Mouse (Mus musculus) CH12.LX (cell line): ENCODE results near the gene Cops3. TPM values are rescaled to one million over a fixed set of nuclear protein-coding genes. Genes with fewer than 3 reads are reported as not detected.

Source experiments
- DNase-seq: peaks from one replicate; pipeline ENCODE4 v3.0.0-alpha.2; 2013; ENCODE audit errors: extremely low read depth
- H3K27ac ChIP-seq: 2 replicates; pipeline ENCODE4 v1.5.1; 2012; ENCODE audit warnings: low read depth, mild to moderate bottlenecking, control low read depth, moderate library complexity; ENCODE audit not compliant: insufficient read depth
- H3K27me3 ChIP-seq: replicated peaks from 2 replicates; pipeline ENCODE3; 2012; ENCODE audit warnings: inconsistent platforms
- H3K36me3 ChIP-seq, 2 experiments: replicated peaks in 1 of 2; 2 replicates each; pipeline versions ENCODE3 to v1.6.1; 2012; ENCODE audit warnings: inconsistent platforms in 1 of 2, low read length in 1 of 2, mild to moderate bottlenecking in 1 of 2, mixed read lengths in 1 of 2, moderate library complexity in 1 of 2; ENCODE audit not compliant: control insufficient read depth in 1 of 2, insufficient read depth in 1 of 2
- H3K4me1 ChIP-seq, 2 experiments: 2 replicates each; pipeline ENCODE4 v1.6.1; 2012; ENCODE audit warnings: inconsistent platforms in 1 of 2, moderate library complexity in 1 of 2; ENCODE audit not compliant: insufficient read depth in 2 of 2, control insufficient read depth in 1 of 2
- H3K4me2 ChIP-seq: 2 replicates; pipeline ENCODE4 v1.6.1; 2012; ENCODE audit warnings: low read depth, mild to moderate bottlenecking, control low read depth; ENCODE audit not compliant: poor library complexity, insufficient read depth, severe bottlenecking
- H3K4me3 ChIP-seq, 3 experiments: fragments of 150-350 bp in 1 of 3; sonication (generic) in 1 of 3; replicated peaks in 1 of 3; 2 replicates each; pipeline versions ENCODE3 to v1.5.1; 2011 to 2012; ENCODE audit warnings: low read depth in 2 of 3, low read length in 2 of 3, mild to moderate bottlenecking in 2 of 3, moderate library complexity in 2 of 3, control low read depth in 1 of 3, improper control_type of control experiment in 1 of 3, inconsistent platforms in 1 of 3, mixed read lengths in 1 of 3; ENCODE audit not compliant: poor library complexity in 1 of 3
- H3K79me2 ChIP-seq: replicated peaks from 2 replicates; pipeline ENCODE4 v1.6.1; 2012; ENCODE audit warnings: mild to moderate bottlenecking, moderate library complexity; ENCODE audit not compliant: control insufficient read depth, poor library complexity, insufficient read depth, severe bottlenecking; ENCODE audit errors: extremely low read depth
- H3K9ac ChIP-seq: 2 replicates; pipeline ENCODE4 v1.6.1; 2012; ENCODE audit warnings: low read depth, mild to moderate bottlenecking, control low read depth, moderate library complexity; ENCODE audit not compliant: insufficient read depth
- H3K9me3 ChIP-seq: replicated peaks from 2 replicates; pipeline ENCODE3; 2012; ENCODE audit warnings: low read length, inconsistent platforms, mixed read lengths
- BHLHE40 ChIP-seq: IDR thresholded peaks from 2 replicates; pipeline ENCODE4 v1.6.1; 2011; ENCODE audit warnings: mild to moderate bottlenecking, low read depth, low read length, improper control_type of control experiment
- CHD1 ChIP-seq: IDR thresholded peaks from 2 replicates; pipeline ENCODE4 v1.6.1; 2012; ENCODE audit warnings: low read depth, low read length, improper control_type of control experiment, inconsistent platforms
- CHD2 ChIP-seq: IDR thresholded peaks from 2 replicates; pipeline ENCODE4 v1.6.1; 2011; ENCODE audit warnings: low read length, improper control_type of control experiment
- ELF1 ChIP-seq: IDR thresholded peaks from 2 replicates; pipeline ENCODE4 v1.6.1; 2014; ENCODE audit warnings: low read depth, mild to moderate bottlenecking, inconsistent platforms, low read length, improper control_type of control experiment
- ETS1 ChIP-seq: conservative IDR thresholded peaks from 2 replicates; pipeline ENCODE4 v1.6.1; 2012; ENCODE audit warnings: low read depth, mild to moderate bottlenecking, inconsistent platforms, low read length, improper control_type of control experiment, moderate library complexity
- HCFC1 ChIP-seq: IDR thresholded peaks from 2 replicates; pipeline ENCODE4 v1.6.1; 2012; ENCODE audit warnings: low read depth, mild to moderate bottlenecking, inconsistent platforms, low read length, improper control_type of control experiment
- IRF4 ChIP-seq: IDR thresholded peaks from 2 replicates; pipeline ENCODE4 v1.6.1; 2014; ENCODE audit warnings: low read depth, mild to moderate bottlenecking, inconsistent platforms, low read length, improper control_type of control experiment
- JUN ChIP-seq: IDR thresholded peaks from 2 replicates; pipeline ENCODE4 v1.6.1; 2011; ENCODE audit warnings: low read depth, mild to moderate bottlenecking, low read length, improper control_type of control experiment, moderate library complexity; ENCODE audit not compliant: insufficient read depth
- KAT2A ChIP-seq: IDR thresholded peaks from 2 replicates; pipeline ENCODE4 v1.6.1; 2012; ENCODE audit warnings: low read length, improper control_type of control experiment, inconsistent platforms; ENCODE audit not compliant: insufficient replicate concordance
- MAFK ChIP-seq: IDR thresholded peaks from 2 replicates; pipeline ENCODE4 v1.6.1; 2011; ENCODE audit warnings: low read length, improper control_type of control experiment; ENCODE audit not compliant: insufficient replicate concordance
- MAX ChIP-seq: IDR thresholded peaks from 2 replicates; pipeline ENCODE4 v1.6.1; 2011; ENCODE audit warnings: low read length, improper control_type of control experiment
- MAZ ChIP-seq: IDR thresholded peaks from 2 replicates; pipeline ENCODE4 v1.6.1; 2012; ENCODE audit warnings: low read depth, mild to moderate bottlenecking, inconsistent platforms, low read length, improper control_type of control experiment, moderate library complexity
- MEF2A ChIP-seq: IDR thresholded peaks from 2 replicates; pipeline ENCODE4 v1.6.1; 2014; ENCODE audit warnings: low read depth, mild to moderate bottlenecking, inconsistent platforms, low read length, improper control_type of control experiment, borderline replicate concordance
- MYC ChIP-seq: IDR thresholded peaks from 2 replicates; pipeline ENCODE4 v1.6.1; 2011; ENCODE audit warnings: low read depth, mild to moderate bottlenecking, improper control_type of control experiment, low read length
- POLR2A ChIP-seq: IDR thresholded peaks from 2 replicates; pipeline ENCODE4 v1.6.1; 2011; ENCODE audit warnings: low read depth, mild to moderate bottlenecking, improper control_type of control experiment, low read length
- POLR2AphosphoS2 ChIP-seq: IDR thresholded peaks from 2 replicates; pipeline ENCODE4 v1.6.1; 2011; ENCODE audit warnings: low read depth, low read length, improper control_type of control experiment
- RCOR1 ChIP-seq: conservative IDR thresholded peaks from 2 replicates; pipeline ENCODE4 v1.6.1; 2012; ENCODE audit warnings: low read depth, mild to moderate bottlenecking, inconsistent platforms, low read length, improper control_type of control experiment
- SMC3 ChIP-seq: IDR thresholded peaks from 2 replicates; pipeline ENCODE4 v1.6.1; 2011; ENCODE audit warnings: low read depth, low read length, improper control_type of control experiment
- TCF12 ChIP-seq: IDR thresholded peaks from 2 replicates; pipeline ENCODE4 v1.6.1; 2014; ENCODE audit warnings: low read depth, mild to moderate bottlenecking, inconsistent platforms, low read length, improper control_type of control experiment
- USF2 ChIP-seq: conservative IDR thresholded peaks from 2 replicates; pipeline ENCODE4 v1.6.1; 2011; ENCODE audit warnings: low read depth, low read length, improper control_type of control experiment
- ZC3H11A ChIP-seq: IDR thresholded peaks from 2 replicates; pipeline ENCODE4 v1.6.1; 2012; ENCODE audit warnings: low read depth, mild to moderate bottlenecking, inconsistent platforms, low read length, improper control_type of control experiment
- ZKSCAN1 ChIP-seq: IDR thresholded peaks from 2 replicates; pipeline ENCODE4 v1.6.1; 2012; ENCODE audit warnings: low read depth, inconsistent platforms, low read length, improper control_type of control experiment, borderline replicate concordance
- ZMIZ1 ChIP-seq: IDR thresholded peaks from 2 replicates; pipeline ENCODE4 v1.6.1; 2012; ENCODE audit warnings: low read depth, mild to moderate bottlenecking, inconsistent platforms, low read length, improper control_type of control experiment
- dilution Hi-C: fragments of 300-500 bp; cut with MboI; formaldehyde crosslinking; loops from 2 replicates; pipeline ENCODE4 v1.14.3; 2020; ENCODE audit warnings: low sequenced_read_pairs; ENCODE audit not compliant: extremely low pct_unique_long_range_greater_than_20kb, extremely low pct_ligation_motif_present
- in situ Hi-C: fragments of 300-500 bp; cut with MboI; formaldehyde crosslinking; loops from 3 replicates; pipeline ENCODE4 v1.14.3; 2019; ENCODE audit warnings: low sequenced_read_pairs, low pct_ligation_motif_present, low pct_unique_long_range_greater_than_20kb, mixed read lengths
- polyA plus RNA-seq: library from polyadenylated mRNA; unstranded; fragments of >175 nt; gene quantifications from 2 replicates; pipeline ENCODE4 v1.2.1, GENCODE M21; 2012; ENCODE audit warnings: low read depth; ENCODE audit not compliant: insufficient read length
- total RNA-seq, 2 experiments: library from RNA; depleted of rRNA; stranded (reverse); fragments of 300-350 nt in 1 of 2; fragments of >200 nt in 1 of 2; gene quantifications; 2 replicates each; pipeline ENCODE4 v1.2.3; 2012 to 2014

The Cops3 gene
- total and polyA plus RNA-seq, 3 experiments: 128 to 317 (median 267) TPM

DNA sequence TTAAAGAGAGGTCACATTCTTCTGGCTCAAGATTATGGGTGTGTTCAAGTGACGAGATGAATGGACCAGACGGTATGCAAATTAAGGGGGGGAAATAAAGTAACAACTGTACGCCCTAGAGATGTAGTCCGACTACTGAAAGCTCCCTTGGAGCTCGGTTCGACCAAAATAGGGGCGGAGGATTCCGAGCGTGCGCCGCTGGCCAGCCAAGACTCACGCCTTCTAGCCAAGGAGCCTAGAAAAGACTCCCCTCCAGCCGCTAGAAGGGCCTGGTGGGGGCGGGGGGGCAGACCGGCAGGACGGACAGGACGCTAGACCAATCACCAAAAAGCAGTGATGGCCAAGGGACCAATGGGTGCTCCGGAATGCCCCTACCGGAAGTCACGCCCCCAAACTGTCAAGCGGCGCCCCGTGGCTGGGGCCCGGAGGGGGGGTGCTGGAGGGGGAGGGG is 605 bp downstream of the Cops3 start, which contains the start of gene Nt5m (continued):
- TF ChIP-seq POLR2AphosphoS2 (no peak; the same call in 1 of the 2 replicates), CHD1 (peak; percentile 81; the same call in 1 of the 2 replicates), KAT2A (peak; percentile 64; the same call in 1 of the 2 replicates), RCOR1 (no peak), MAZ (peak; percentile 99), ZC3H11A (no peak), USF2 (no peak)

DNA sequence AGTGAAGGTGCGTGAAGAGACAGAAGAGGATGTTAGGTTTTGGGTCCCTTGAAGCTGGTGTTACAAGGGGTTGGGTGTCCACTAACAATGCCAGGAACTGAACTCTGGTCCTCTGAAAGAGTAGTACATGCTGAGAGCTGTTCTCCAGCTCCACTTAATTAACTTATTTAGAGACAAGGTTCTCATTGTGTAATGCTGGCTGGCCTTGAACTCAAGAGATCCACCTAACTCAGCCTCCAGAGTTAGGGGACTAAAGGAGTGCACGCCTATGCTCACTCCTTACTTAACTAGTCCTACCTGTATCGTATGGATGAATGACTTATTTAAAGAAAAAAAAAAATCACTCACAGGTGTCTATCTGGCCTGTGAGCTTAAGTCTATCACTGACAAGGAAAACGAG is 1.2 kb downstream of the Cops3 start:
- in situ Hi-C loops: no loop called here
- Histone ChIP-seq H3K36me3 (peaks cover 31 to 59% of the 10 kb centered on the region in 2 experiments), H3K4me1 (peaks cover 18 to 50% of the 10 kb centered on the region in 2 experiments), H3K4me3 (peak overlapping the region; percentile 91 to 98 (median 92)), H3K4me2 (peak overlapping the region; percentile 63), H3K27ac (peak overlapping the region; percentile 95; the same call in 1 of the 2 replicates), H3K9ac (peak overlapping the region; percentile 97), H3K27me3 (no peaks in the 10 kb centered on the region), H3K79me2 (peaks cover 51% of the 10 kb centered on the region), H3K9me3 (no peaks in the 10 kb centered on the region)
- DNase-seq: no peak
- dilution Hi-C loops: no loop called here
- TF ChIP-seq ETS1 (no peak), TCF12 (no peak), MEF2A (no peak), RCOR1 (no peak), IRF4 (no peak), MAX (no peak), ZMIZ1 (no peak), CHD1 (no peak), SMC3 (no peak), ELF1 (no peak), USF2 (no peak), HCFC1 (no peak), POLR2A (no peak), JUN (no peak), BHLHE40 (no peak), MAFK (no peak), CHD2 (no peak), ZKSCAN1 (no peak), MYC (no peak)
